Mouse (Mus musculus) limb, embryonic 14.5 days (tissue): ENCODE measurements around the gene Fam196b. TPM values are rescaled to one million over a fixed set of nuclear protein-coding genes. Genes with fewer than 3 reads are reported as not detected.

ENCODE experiments used
- ATAC-seq: fragments of 200-750 bp; cut with Nextera tagmentation; 2 replicates; pipeline ENCODE4 v1.8.0; 2017; ENCODE audit warnings: low read depth, moderate number of reproducible peaks, moderate TSS enrichment; ENCODE audit not compliant: low FRiP score
- DNase-seq: peaks from one replicate; pipeline ENCODE4 v3.0.0-alpha.2; 2015; ENCODE audit warnings: low spot score
- H3K27ac ChIP-seq: fragments of 300-500 bp; sonication (generic); replicated peaks from 2 replicates; pipeline ENCODE4 v1.5.1; 2014; ENCODE audit warnings: low read depth, mild to moderate bottlenecking, low read length, moderate library complexity, mixed read lengths
- H3K27me3 ChIP-seq: fragments of 300-500 bp; sonication (generic); 2 replicates; pipeline ENCODE4 v1.6.1; 2014; ENCODE audit warnings: low read length, mixed read lengths; ENCODE audit not compliant: control insufficient read depth, insufficient read depth
- H3K36me3 ChIP-seq: fragments of 300-500 bp; sonication (generic); 2 replicates; pipeline ENCODE4 v1.6.1; 2014; ENCODE audit warnings: mild to moderate bottlenecking, low read length, moderate library complexity, mixed read lengths; ENCODE audit not compliant: control insufficient read depth, insufficient read depth
- H3K4me1 ChIP-seq: fragments of 300-500 bp; sonication (generic); 2 replicates; pipeline ENCODE4 v1.6.1; 2014; ENCODE audit warnings: antibody characterized with exemption, low read length, mixed read lengths; ENCODE audit not compliant: control insufficient read depth, insufficient read depth
- H3K4me2 ChIP-seq: fragments of 300-500 bp; sonication (generic); replicated peaks from 2 replicates; pipeline ENCODE4 v1.6.1; 2014; ENCODE audit warnings: low read depth, mild to moderate bottlenecking, low read length, moderate library complexity; ENCODE audit not compliant: severe bottlenecking
- H3K4me3 ChIP-seq: fragments of 300-500 bp; sonication (generic); replicated peaks from 2 replicates; pipeline ENCODE4 v1.5.1; 2014; ENCODE audit warnings: low read length
- H3K9ac ChIP-seq: fragments of 300-500 bp; sonication (generic); 2 replicates; pipeline ENCODE4 v1.6.1; 2014; ENCODE audit warnings: mild to moderate bottlenecking, low read depth, low read length, moderate library complexity; ENCODE audit not compliant: severe bottlenecking
- H3K9me3 ChIP-seq: fragments of 300-500 bp; sonication (generic); 2 replicates; pipeline ENCODE4 v1.6.1; 2016; ENCODE audit warnings: low read length; ENCODE audit not compliant: control insufficient read depth
- POLR2A ChIP-seq: fragments of 200-500 bp; IDR thresholded peaks from 2 replicates; pipeline ENCODE4 v1.8.0; 2012; ENCODE audit warnings: inconsistent platforms, mild to moderate bottlenecking, moderate library complexity, borderline replicate concordance; ENCODE audit not compliant: insufficient read depth, insufficient read length; ENCODE audit errors: extremely low read depth
- WGBS: fragments of 180-500 bp; shearing (Covaris S2); extraction: QIAGEN DNeasy Blood & Tissue Kit; methylation state at CpG from one replicate; pipeline ENCODE4 v1.1.7; 2014; 5-methylcytosine and 5-hydroxymethylcytosine counted together
- polyA plus RNA-seq, 2 experiments: library from polyadenylated mRNA; depleted of rRNA in 1 of 2; stranded (reverse) in 1 of 2; unstranded in 1 of 2; fragments of >200 nt; fragmentation: Nextera tagmentation in 1 of 2; extraction: Ambion mirVana in 1 of 2; gene quantifications; 2 replicates each; pipeline versions ENCODE4 v1.2.1 to v1.2.3; 2012 to 2014

The Fam196b gene
- polyA plus RNA-seq, 2 experiments = 1.1 to 2.2 TPM

- 17% methylated on average over 4 of the region's 4 CpGs for WGBS
- no peaks in the 10 kb centered on the region for H3K9me3 ChIP-seq
- DNase-seq (peak; percentile 81), ATAC-seq (peak; percentile 80)
- H3K36me3 ChIP-seq = no peaks in the 10 kb centered on the region; the same call in 1 of the 2 replicates
- TF ChIP-seq POLR2A = no peak
- no peak overlapping the region for H3K4me3 ChIP-seq
- no peak overlapping the region for H3K9ac ChIP-seq
- no peak overlapping the region for H3K4me2 ChIP-seq
- H3K27ac ChIP-seq = peak overlapping the region; percentile 59
- H3K27me3 ChIP-seq = no peaks in the 10 kb centered on the region
- H3K4me1 ChIP-seq = peaks cover 14% of the 10 kb centered on the region
Measured at GRCm38 (mm10) chr11:34348287-34348918, 33.8 kb downstream of the Fam196b start.

- DNase-seq (no peak), ATAC-seq (no peak)
- H3K27ac ChIP-seq = no peak overlapping the region
- peaks cover 14% of the 10 kb centered on the region for H3K4me1 ChIP-seq
- no peak for TF ChIP-seq POLR2A
- H3K4me2 ChIP-seq = no peak overlapping the region
- 57% methylated on average over 10 of the region's 10 CpGs for WGBS
- no peaks in the 10 kb centered on the region; the same call in 1 of the 2 replicates for H3K36me3 ChIP-seq
- H3K4me3 ChIP-seq = no peak overlapping the region
- H3K27me3 ChIP-seq = no peaks in the 10 kb centered on the region
- H3K9me3 ChIP-seq = no peaks in the 10 kb centered on the region
- H3K9ac ChIP-seq = no peak overlapping the region
Measured at GRCm38 (mm10) chr11:34349453-34350056, 34.9 kb downstream of the Fam196b start.

GRCm38 (mm10) chr11:34355406-34355805 is 40.8 kb downstream of the Fam196b start:
- peak; percentile 47; the same call in 1 of the 2 replicates for ATAC-seq
- Histone ChIP-seq H3K27me3 (no peaks in the 10 kb centered on the region), H3K36me3 (no peaks in the 10 kb centered on the region), H3K4me1 (0 out of 2 replicates have a peak, but pooled peaks cover 3% of the 10 kb centered on the region), H3K4me3 (no peak overlapping the region), H3K9me3 (no peaks in the 10 kb centered on the region), H3K4me2 (no peak overlapping the region), H3K27ac (no peak overlapping the region), H3K9ac (no peak overlapping the region)
- peak; percentile 25 for DNase-seq
- WGBS = 64% methylated on average over 12 of the region's 12 CpGs
- no peak for TF ChIP-seq POLR2A

GRCm38 (mm10) chr11:34356109-34356508 is 41.5 kb downstream of the Fam196b start:
- no peak overlapping the region for H3K4me2 ChIP-seq
- H3K4me3 ChIP-seq = no peak overlapping the region
- H3K9me3 ChIP-seq = no peaks in the 10 kb centered on the region
- 35% methylated on average over 2 of the region's 2 CpGs for WGBS
- no peaks in the 10 kb centered on the region for H3K27me3 ChIP-seq
- DNase-seq = peak; percentile 36
- no peaks in the 10 kb centered on the region for H3K36me3 ChIP-seq
- ATAC-seq = no peak
- 0 out of 2 replicates have a peak, but pooled peaks cover 3% of the 10 kb centered on the region for H3K4me1 ChIP-seq
- no peak overlapping the region for H3K9ac ChIP-seq
- H3K27ac ChIP-seq = no peak overlapping the region
- no peak for TF ChIP-seq POLR2A

- no peak for TF ChIP-seq POLR2A
- WGBS = 87% methylated on average over 4 of the region's 4 CpGs
- Histone ChIP-seq H3K9me3 (no peaks in the 10 kb centered on the region), H3K4me3 (no peak overlapping the region), H3K27ac (no peak overlapping the region), H3K9ac (no peak overlapping the region), H3K36me3 (no peaks in the 10 kb centered on the region), H3K4me1 (no peaks in the 10 kb centered on the region), H3K27me3 (no peaks in the 10 kb centered on the region), H3K4me2 (no peak overlapping the region)
- DNase-seq = no peak
- ATAC-seq = no peak
Measured at GRCm38 (mm10) chr11:34372224-34372623, 57.6 kb downstream of the Fam196b start.
